Mouse (Mus musculus) kidney, postnatal 14 days (tissue): ENCODE data around the gene Chd9.
A peak's percentile ranks its signal among the peaks of the same experiment; 100 is the strongest.

Experiments
- DNase-seq: peaks from one replicate; pipeline ENCODE4 v3.0.0; 2022; ENCODE audit warnings: mixed read lengths

The Chd9 gene

DNA sequence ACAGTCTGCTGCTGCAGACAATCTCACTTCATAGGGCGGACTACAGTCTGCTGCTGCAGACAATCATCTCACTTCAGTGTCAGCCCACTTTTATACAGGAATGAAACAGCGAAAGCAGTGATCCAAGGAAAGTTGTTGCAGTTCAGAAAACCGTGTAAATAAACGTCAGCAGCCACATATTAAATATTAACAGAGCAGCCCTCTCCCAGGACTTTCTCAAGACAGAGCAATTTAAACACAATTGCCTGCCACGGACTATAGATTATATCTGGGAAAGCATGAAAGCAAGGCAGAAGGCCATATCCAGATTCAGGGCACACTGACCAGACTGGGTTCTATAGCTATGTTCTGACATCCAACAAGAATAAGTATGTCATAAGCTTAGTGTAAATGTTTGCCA, 266.0 kb downstream of the Chd9 start:
- peak; percentile 64 for DNase-seq

- DNase-seq, result peak; percentile 34
Observed at GRCm38 (mm10) chr8:91098106-91098505, 270.0 kb downstream of the Chd9 start.
